Mouse (Mus musculus) intestine, postnatal 0 days (tissue): ENCODE measurements at regions not wholly inside any gene's neighbourhood (a gene's known extent, or its start where the extent isn't known, plus 50 kb on each side); places are given as distances from the start of the nearest gene placed in this dataset.

Source experiments
- ATAC-seq: fragments of 200-750 bp; cut with Nextera tagmentation; 2 replicates; pipeline ENCODE4 v1.8.0; 2017; ENCODE audit warnings: mild to moderate bottlenecking, moderate TSS enrichment, moderate library complexity
- H3K27ac ChIP-seq: fragments of 300-500 bp; sonication (generic); 2 replicates; pipeline ENCODE4 v1.5.1; 2014; ENCODE audit warnings: mild to moderate bottlenecking, low read depth, low read length, moderate library complexity
- H3K27me3 ChIP-seq: fragments of 300-500 bp; sonication (generic); replicated peaks from 2 replicates; pipeline ENCODE4 v1.6.1; 2014; ENCODE audit warnings: low read length, mixed read lengths; ENCODE audit not compliant: control insufficient read depth, insufficient read depth
- H3K36me3 ChIP-seq: fragments of 300-500 bp; sonication (generic); 2 replicates; pipeline ENCODE4 v1.6.1; 2014; ENCODE audit warnings: mild to moderate bottlenecking, moderate library complexity; ENCODE audit not compliant: control insufficient read depth, insufficient read depth
- H3K4me1 ChIP-seq: fragments of 300-500 bp; sonication (generic); replicated peaks from 2 replicates; pipeline ENCODE4 v1.6.1; 2014; ENCODE audit warnings: antibody characterized with exemption, low read length, mixed read lengths; ENCODE audit not compliant: control insufficient read depth, insufficient read depth
- H3K4me2 ChIP-seq: fragments of 300-500 bp; sonication (generic); replicated peaks from 2 replicates; pipeline ENCODE4 v1.6.1; 2014; ENCODE audit warnings: low read depth, mild to moderate bottlenecking, moderate library complexity
- H3K4me3 ChIP-seq: fragments of 300-500 bp; sonication (generic); 2 replicates; pipeline ENCODE4 v1.5.1; 2014; ENCODE audit warnings: low read depth, low read length
- H3K9ac ChIP-seq: fragments of 300-500 bp; sonication (generic); 2 replicates; pipeline ENCODE4 v1.6.1; 2014; ENCODE audit warnings: mild to moderate bottlenecking, low read depth, low read length
- H3K9me3 ChIP-seq: fragments of 300-500 bp; sonication (generic); 2 replicates; pipeline ENCODE4 v1.6.1; 2016; ENCODE audit warnings: mixed run types; ENCODE audit not compliant: control insufficient read depth
- CTCF ChIP-seq: sonication (generic); IDR thresholded peaks from 2 replicates; pipeline ENCODE4 v1.5.1; 2016; ENCODE audit warnings: low read depth, mild to moderate bottlenecking, control low read depth, antibody characterized with exemption, moderate library complexity
- WGBS: fragments of 180-500 bp; shearing (Covaris S2); extraction: QIAGEN DNeasy Blood & Tissue Kit; methylation state at CpG from one replicate; pipeline ENCODE4 v1.1.7; 2014; 5-methylcytosine and 5-hydroxymethylcytosine counted together

GRCm38 (mm10) chr15:28560035-28560434, 356.5 kb downstream of the Dnah5 start:
- H3K4me2 ChIP-seq: no peak overlapping the region
- H3K9me3 ChIP-seq: no peaks in the 10 kb centered on the region
- H3K27ac ChIP-seq: no peak overlapping the region
- no peak overlapping the region for H3K9ac ChIP-seq
- 95% methylated on average over 1 of the region's 1 CpGs for WGBS
- no peaks in the 10 kb centered on the region for H3K4me1 ChIP-seq
- no peak for TF ChIP-seq CTCF
- no peak for ATAC-seq
- no peaks in the 10 kb centered on the region for H3K36me3 ChIP-seq
- no peak overlapping the region for H3K4me3 ChIP-seq
- H3K27me3 ChIP-seq: no peaks in the 10 kb centered on the region

GRCm38 (mm10) chr15:28595294-28595693, 391.7 kb downstream of the Dnah5 start:
- no peaks in the 10 kb centered on the region for H3K27me3 ChIP-seq
- no peak overlapping the region for H3K27ac ChIP-seq
- no peak overlapping the region for H3K9ac ChIP-seq
- no peaks in the 10 kb centered on the region for H3K9me3 ChIP-seq
- no peak overlapping the region for H3K4me3 ChIP-seq
- H3K36me3 ChIP-seq: no peaks in the 10 kb centered on the region
- no peaks in the 10 kb centered on the region for H3K4me1 ChIP-seq
- no peak for TF ChIP-seq CTCF
- ATAC-seq: no peak
- H3K4me2 ChIP-seq: no peak overlapping the region

GRCm38 (mm10) chr15:28595725-28596124, 392.2 kb downstream of the Dnah5 start:
- Histone ChIP-seq H3K4me1 (no peaks in the 10 kb centered on the region), H3K9ac (no peak overlapping the region)
- WGBS: 63% methylated on average over 4 of the region's 4 CpGs

GRCm38 (mm10) chr15:28600132-28600531, 396.6 kb downstream of the Dnah5 start:
- Histone ChIP-seq H3K4me2 (no peak overlapping the region), H3K4me1 (no peaks in the 10 kb centered on the region), H3K9ac (no peak overlapping the region), H3K27me3 (no peaks in the 10 kb centered on the region), H3K4me3 (no peak overlapping the region), H3K36me3 (no peaks in the 10 kb centered on the region), H3K9me3 (no peaks in the 10 kb centered on the region), H3K27ac (no peak overlapping the region)
- ATAC-seq: no peak
- WGBS: 73% methylated on average over 5 of the region's 5 CpGs
- TF ChIP-seq CTCF: no peak

More at GRCm38 (mm10) chr15:28595725-28596124, 392.2 kb downstream of the Dnah5 start:
- Histone ChIP-seq H3K9me3 (no peaks in the 10 kb centered on the region), H3K4me3 (no peak overlapping the region), H3K4me2 (no peak overlapping the region), H3K36me3 (no peaks in the 10 kb centered on the region), H3K27ac (no peak overlapping the region), H3K27me3 (no peaks in the 10 kb centered on the region)
- no peak for TF ChIP-seq CTCF
- no peak for ATAC-seq

- no peaks in the 10 kb centered on the region for H3K36me3 ChIP-seq
- no peak overlapping the region for H3K4me3 ChIP-seq
- H3K27ac ChIP-seq: no peak overlapping the region
- no peaks in the 10 kb centered on the region for H3K27me3 ChIP-seq
- no peak for TF ChIP-seq CTCF
- H3K9me3 ChIP-seq: no peaks in the 10 kb centered on the region
- no peak overlapping the region for H3K4me2 ChIP-seq
- ATAC-seq: no peak
- H3K4me1 ChIP-seq: no peaks in the 10 kb centered on the region
- no peak overlapping the region for H3K9ac ChIP-seq
- WGBS: 81% methylated on average over 3 of the region's 3 CpGs
Observed at GRCm38 (mm10) chr15:28615662-28616061, 412.1 kb downstream of the Dnah5 start.

- no peak for ATAC-seq
- WGBS: 41% methylated on average over 3 of the region's 3 CpGs
- Histone ChIP-seq H3K27me3 (no peaks in the 10 kb centered on the region), H3K4me3 (no peak overlapping the region), H3K27ac (no peak overlapping the region), H3K9me3 (no peaks in the 10 kb centered on the region), H3K9ac (no peak overlapping the region), H3K36me3 (no peaks in the 10 kb centered on the region), H3K4me1 (no peaks in the 10 kb centered on the region), H3K4me2 (no peak overlapping the region)
- TF ChIP-seq CTCF: no peak
Observed at GRCm38 (mm10) chr15:28640349-28640748, 436.8 kb downstream of the Dnah5 start.

- no peak overlapping the region for H3K4me3 ChIP-seq
- no peaks in the 10 kb centered on the region for H3K4me1 ChIP-seq
- 26% methylated on average over 1 of the region's 1 CpGs for WGBS
- H3K36me3 ChIP-seq: no peaks in the 10 kb centered on the region
- TF ChIP-seq CTCF: no peak
- H3K4me2 ChIP-seq: no peak overlapping the region
- H3K9me3 ChIP-seq: no peaks in the 10 kb centered on the region
- no peak overlapping the region for H3K9ac ChIP-seq
- H3K27me3 ChIP-seq: no peaks in the 10 kb centered on the region
- H3K27ac ChIP-seq: no peak overlapping the region
- no peak for ATAC-seq
Observed at GRCm38 (mm10) chr15:28645122-28645521, 441.6 kb downstream of the Dnah5 start.
